Mouse (Mus musculus) heart, adult 2 months (tissue): ENCODE measurements around the gene Inca1. TPM values are rescaled to one million over a fixed set of nuclear protein-coding genes. Genes with fewer than 3 reads are reported as not detected.

ENCODE experiments used
- DNase-seq, 2 experiments: peaks; one replicate each; pipeline ENCODE4 v3.0.0; 2021
- H3K27ac ChIP-seq: fragments of 200-600 bp; 2 replicates; pipeline ENCODE4 v1.8.1; 2022
- H3K27me3 ChIP-seq: fragments of 200-500 bp; 2 replicates; pipeline ENCODE4 v1.6.1; 2012; ENCODE audit warnings: mild to moderate bottlenecking, low read length, inconsistent platforms, mixed read lengths; ENCODE audit not compliant: control insufficient read depth, insufficient read depth
- H3K36me3 ChIP-seq: fragments of 200-500 bp; 2 replicates; pipeline ENCODE4 v1.6.1; 2012; ENCODE audit warnings: low read length, inconsistent platforms; ENCODE audit not compliant: control insufficient read depth, insufficient read depth
- H3K4me1 ChIP-seq: fragments of 200-500 bp; 2 replicates; pipeline ENCODE4 v1.6.1; 2011; ENCODE audit warnings: low read length; ENCODE audit not compliant: control insufficient read depth, insufficient read depth
- H3K4me3 ChIP-seq: fragments of 200-600 bp; 2 replicates; pipeline ENCODE4 v1.8.1; 2022
- H3K79me2 ChIP-seq: fragments of 200-500 bp; replicated peaks from 2 replicates; pipeline ENCODE4 v1.6.1; 2012; ENCODE audit warnings: mild to moderate bottlenecking, inconsistent platforms, low read length, moderate library complexity, mixed read lengths; ENCODE audit not compliant: control insufficient read depth, insufficient read depth
- H3K9ac ChIP-seq: fragments of 200-500 bp; 2 replicates; pipeline ENCODE4 v1.6.1; 2012; ENCODE audit warnings: low read depth, mild to moderate bottlenecking, control low read depth, inconsistent platforms, low read length, mixed read lengths
- CTCF ChIP-seq: fragments of 200-600 bp; IDR thresholded peaks from 2 replicates; pipeline ENCODE4 v1.8.1; 2022; ENCODE audit warnings: antibody characterized with exemption, mild to moderate bottlenecking, moderate library complexity
- EP300 ChIP-seq: fragments of 200-500 bp; IDR thresholded peaks from 2 replicates; pipeline ENCODE4 v1.6.1; 2011; ENCODE audit warnings: low read depth, low read length, control low read depth; ENCODE audit not compliant: insufficient read depth
- POLR2A ChIP-seq: fragments of 200-500 bp; IDR thresholded peaks from 2 replicates; pipeline ENCODE4 v1.6.1; 2011; ENCODE audit warnings: mild to moderate bottlenecking, low read depth, low read length, control low read depth; ENCODE audit not compliant: insufficient read depth
- WGBS: fragments of 180-500 bp; shearing (Covaris S2); methylation state at CpG from one replicate; pipeline ENCODE4 v1.1.7; 2018; 5-methylcytosine and 5-hydroxymethylcytosine counted together
- intact Hi-C: fragments of 180-260 bp; cut with DNase I; formaldehyde crosslinking; loops from one replicate; pipeline ENCODE4 v1.15.1; 2025
- polyA plus RNA-seq: library from polyadenylated mRNA; depleted of rRNA; stranded (reverse); fragments of >200 nt; gene quantifications from 2 replicates; pipeline ENCODE4 v1.2.3, GENCODE M21; 2012
- total RNA-seq, 2 experiments: library from RNA; stranded (reverse); gene quantifications; 2 replicates each; pipeline ENCODE4 v1.2.3; 2021

Inca1 gene
- total and polyA plus RNA-seq, 3 experiments: 4.6 to 6.9 (median 6.3) TPM

DNA sequence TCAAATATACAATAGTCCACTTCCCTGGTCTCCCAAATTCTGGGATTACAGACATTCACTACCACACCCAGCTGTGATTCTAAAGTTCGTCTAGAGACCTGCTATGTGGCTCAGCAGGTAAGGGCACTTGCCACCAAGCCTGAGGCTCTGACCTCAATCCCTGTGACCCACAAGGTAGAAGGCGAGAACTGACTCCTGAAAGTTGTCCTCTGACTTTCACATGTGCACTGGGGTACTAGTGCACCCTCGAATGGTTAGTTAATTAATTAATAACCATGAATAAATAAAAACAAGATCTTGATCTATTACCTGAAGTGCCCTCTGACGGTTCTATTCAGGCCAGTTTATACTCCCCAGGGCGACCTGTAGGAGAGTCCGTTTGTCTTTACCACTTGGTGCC, 13.3 kb upstream of the Inca1 start:
- H3K4me3 ChIP-seq: no peak overlapping the region
- no peaks in the 10 kb centered on the region for H3K79me2 ChIP-seq
- 93% methylated on average over 6 of the region's 6 CpGs for WGBS
- no peak for DNase-seq
- no peaks in the 10 kb centered on the region for H3K4me1 ChIP-seq
- intact Hi-C loops: no loop called here
- H3K27me3 ChIP-seq: no peaks in the 10 kb centered on the region
- H3K36me3 ChIP-seq: no peaks in the 10 kb centered on the region; the same call in 1 of the 2 replicates
- TF ChIP-seq POLR2A (no peak), CTCF (no peak), EP300 (no peak)
- H3K27ac ChIP-seq: no peak overlapping the region
- no peak overlapping the region for H3K9ac ChIP-seq

DNA sequence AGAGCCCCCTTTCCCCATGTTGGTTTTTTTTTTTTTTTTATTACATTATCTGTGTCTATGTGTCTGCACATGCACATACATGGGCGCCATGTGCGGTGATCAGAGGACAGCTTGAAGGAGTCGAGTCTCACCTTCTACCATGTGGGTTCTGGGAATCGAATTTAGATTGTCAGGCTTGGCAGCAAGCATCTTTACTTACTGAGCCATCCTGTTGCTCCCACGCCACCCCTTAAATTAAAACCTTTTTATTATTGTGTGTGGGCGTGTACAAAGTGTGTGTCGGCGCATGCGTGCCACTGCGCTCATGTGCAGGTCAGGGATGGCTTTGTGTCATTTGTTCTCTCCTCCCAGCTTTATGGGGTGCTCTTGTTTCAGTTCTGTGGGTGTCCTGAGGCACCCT, 11.1 kb upstream of the Inca1 start:
- H3K79me2 ChIP-seq: no peaks in the 10 kb centered on the region
- no peaks in the 10 kb centered on the region for H3K4me1 ChIP-seq
- no peak overlapping the region for H3K27ac ChIP-seq
- no peaks in the 10 kb centered on the region; the same call in 1 of the 2 replicates for H3K36me3 ChIP-seq
- no peak overlapping the region for H3K4me3 ChIP-seq
- intact Hi-C loops: no loop called here
- H3K9ac ChIP-seq: no peak overlapping the region
- H3K27me3 ChIP-seq: no peaks in the 10 kb centered on the region
- TF ChIP-seq POLR2A (no peak), CTCF (no peak), EP300 (no peak)
- DNase-seq: no peak
- WGBS: 94% methylated on average over 10 of the region's 10 CpGs

DNA sequence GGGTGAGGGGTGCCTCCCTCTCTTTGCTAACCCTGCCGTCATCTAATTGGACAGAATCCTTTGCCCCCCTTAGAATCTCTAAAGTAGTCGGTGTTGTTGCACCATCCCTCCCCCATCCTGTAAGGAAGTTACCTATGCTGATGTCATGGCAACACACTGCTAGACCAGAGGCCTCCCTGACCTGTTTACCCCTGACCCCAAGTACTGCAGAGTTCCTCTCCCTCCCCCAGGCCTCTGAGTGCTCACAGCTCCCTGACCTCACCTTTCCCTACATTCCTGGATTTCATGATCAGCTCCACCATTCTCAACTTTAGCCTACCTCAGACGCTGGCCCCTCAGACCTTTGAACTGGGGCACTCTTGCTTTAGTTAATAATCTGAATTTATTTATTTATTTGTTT, 6.2 kb upstream of the Inca1 start:
- no peak overlapping the region for H3K27ac ChIP-seq
- H3K36me3 ChIP-seq: peaks cover 5% of the 10 kb centered on the region; the same call in 1 of the 2 replicates
- TF ChIP-seq EP300 (no peak), POLR2A (no peak), CTCF (no peak)
- intact Hi-C loops: no loop called here
- no peak for DNase-seq
- H3K4me1 ChIP-seq: peaks cover 6% of the 10 kb centered on the region
- H3K4me3 ChIP-seq: no peak overlapping the region
- H3K27me3 ChIP-seq: no peaks in the 10 kb centered on the region
- 72% methylated on average over 3 of the region's 3 CpGs for WGBS
- H3K79me2 ChIP-seq: peaks cover 2% of the 10 kb centered on the region; the same call in 1 of the 2 replicates
- H3K9ac ChIP-seq: no peak overlapping the region

DNA sequence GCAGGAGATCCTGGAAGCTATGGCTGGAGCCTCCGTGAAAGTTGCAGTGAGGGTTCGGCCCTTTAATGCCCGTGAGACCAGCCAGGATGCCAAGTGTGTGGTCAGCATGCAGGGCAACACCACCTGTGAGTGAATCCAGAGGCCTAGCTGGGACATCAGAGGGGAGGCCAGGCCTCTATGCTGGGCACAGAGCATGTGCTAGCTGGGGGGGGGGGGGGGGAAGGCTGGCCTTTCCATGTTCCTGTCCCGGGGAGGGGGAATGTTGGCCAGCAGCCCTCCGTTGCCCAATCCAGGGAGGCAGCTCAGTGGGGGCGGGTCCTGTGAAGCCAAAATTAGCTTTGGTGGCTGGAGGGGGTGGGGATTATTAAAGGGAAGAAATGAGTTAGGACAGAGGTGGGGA, 2.8 kb upstream of the Inca1 start:
- Histone ChIP-seq H3K36me3 (peaks cover 5% of the 10 kb centered on the region; the same call in 1 of the 2 replicates), H3K27me3 (no peaks in the 10 kb centered on the region), H3K4me3 (peak overlapping the region; percentile 37), H3K9ac (peak overlapping the region; percentile 76), H3K79me2 (peaks cover 2% of the 10 kb centered on the region; the same call in 1 of the 2 replicates), H3K27ac (peak overlapping the region; percentile 100), H3K4me1 (peaks cover 6% of the 10 kb centered on the region)
- peak; percentile 80 to 84 for DNase-seq
- intact Hi-C loops: no loop called here
- TF ChIP-seq CTCF (no peak), EP300 (peak; percentile 73; the same call in 1 of the 2 replicates), POLR2A (peak; percentile 69; the same call in 1 of the 2 replicates)
- WGBS: 11% methylated on average over 6 of the region's 6 CpGs

DNA sequence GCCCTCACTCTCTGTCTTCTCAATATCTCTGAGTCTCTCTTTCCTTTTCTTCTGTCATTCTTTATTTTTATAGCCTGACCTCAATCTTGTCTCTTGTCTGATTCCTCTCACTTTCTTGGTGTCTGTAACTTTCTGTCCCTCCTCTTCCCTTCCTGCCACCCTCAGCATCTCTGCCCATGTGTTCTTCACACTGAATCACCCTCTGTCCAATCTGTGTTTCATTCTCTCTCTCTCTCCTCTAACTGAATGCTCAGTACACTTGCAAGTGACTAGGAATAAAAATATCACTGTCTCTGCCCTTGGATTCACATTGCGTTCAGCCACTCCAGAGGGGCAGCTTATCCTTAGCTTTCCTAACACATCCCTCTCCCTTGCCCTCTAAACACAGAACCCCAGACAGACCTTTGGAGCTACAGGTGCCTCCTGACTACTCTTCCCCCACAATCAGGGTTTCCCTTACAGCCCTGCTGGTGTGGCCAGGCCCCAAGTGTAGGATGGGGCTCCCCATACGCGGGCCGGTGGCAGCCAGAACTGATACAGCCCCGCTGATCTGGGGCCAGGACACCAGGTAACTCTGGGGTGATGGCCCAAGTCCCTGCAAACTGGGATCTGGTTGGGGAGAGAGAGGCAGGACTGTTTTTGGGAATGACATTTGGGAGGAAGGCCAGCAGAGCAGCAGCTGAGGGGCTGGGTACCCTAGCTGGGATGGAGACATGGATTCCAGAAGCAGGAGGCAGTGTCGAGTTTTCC, 2.2 kb upstream of the Inca1 start:
- H3K27ac ChIP-seq: peak overlapping the region; percentile 100
- intact Hi-C loops: loop anchor here (2.0 kb wide), 1 partner anchor 55 kb away; the partner anchor contains the start of genes Rnf167 and Slc25a11
- peak overlapping the region; percentile 92 for H3K4me3 ChIP-seq
- H3K36me3 ChIP-seq: peaks cover 5% of the 10 kb centered on the region; the same call in 1 of the 2 replicates
- WGBS: 49% methylated on average over 6 of the region's 6 CpGs
- peak overlapping the region; percentile 91 for H3K9ac ChIP-seq
- peaks cover 2% of the 10 kb centered on the region; the same call in 1 of the 2 replicates for H3K79me2 ChIP-seq
- H3K4me1 ChIP-seq: peaks cover 6% of the 10 kb centered on the region
- peak; percentile 45 to 47 for DNase-seq
- TF ChIP-seq EP300: no peak
- no peak for TF ChIP-seq CTCF
- TF ChIP-seq POLR2A: 0 out of 2 replicates have a peak, but pooled peaks have one; percentile 15
- no peaks in the 10 kb centered on the region for H3K27me3 ChIP-seq
